Mouse (Mus musculus) G1E (cell line): ENCODE data around the gene Fuom.

Experiments
- CTCF ChIP-seq: IDR thresholded peaks from 2 replicates; pipeline ENCODE4 v1.5.1; 2012; ENCODE audit warnings: low read depth, low read length, inconsistent platforms, mixed read lengths
- GATA1 ChIP-seq: IDR thresholded peaks from 2 replicates; pipeline ENCODE4 v1.6.1; 2012; ENCODE audit warnings: borderline replicate concordance, low read length, inconsistent platforms, mixed read lengths
- GATA2 ChIP-seq: IDR thresholded peaks from 2 replicates; pipeline ENCODE4 v1.6.1; 2012; ENCODE audit warnings: low read depth, low read length, inconsistent platforms, borderline replicate concordance

DNA sequence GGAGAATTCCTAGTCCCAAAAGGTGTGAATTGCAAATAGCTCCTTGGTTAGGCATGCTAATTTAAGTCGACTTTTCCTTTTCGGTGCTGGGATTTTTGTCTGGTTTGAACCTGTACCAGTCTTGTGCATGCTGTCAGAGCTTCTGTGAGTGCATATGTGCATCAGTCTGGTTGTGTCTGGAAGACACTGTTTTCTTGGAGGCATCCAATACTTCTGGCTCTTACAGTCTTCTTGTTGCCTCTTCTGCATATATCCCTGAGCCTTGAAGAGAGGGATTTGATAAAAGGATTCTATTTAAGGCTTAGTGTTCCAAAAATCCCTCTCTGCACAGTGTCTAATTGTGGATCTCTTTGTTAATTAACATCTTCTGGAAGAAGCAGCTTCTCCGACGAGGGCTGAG lies 48.1 kb downstream of the Fuom start:
- TF ChIP-seq CTCF (no peak), GATA1 (no peak), GATA2 (no peak)
